Mouse (Mus musculus) neural tube, embryonic 11.5 days (tissue): ENCODE data around the gene Trpm4. TPM values are rescaled to one million over a fixed set of nuclear protein-coding genes. Genes with fewer than 3 reads are reported as not detected.
A peak's percentile ranks its signal among the peaks of the same experiment; 100 is the strongest.

Experiments
- ATAC-seq: fragments of 200-750 bp; cut with Nextera tagmentation; 2 replicates; pipeline ENCODE4 v1.8.0; 2017; ENCODE audit warnings: moderate number of reproducible peaks, mild to moderate bottlenecking, moderate TSS enrichment, moderate library complexity; ENCODE audit not compliant: insufficient read depth, low FRiP score, low TSS enrichment
- DNase-seq: peaks from one replicate; pipeline ENCODE4 v3.0.0-alpha.2; 2015; ENCODE audit warnings: low spot score
- H3K27ac ChIP-seq: fragments of 300-500 bp; sonication (generic); 2 replicates; pipeline ENCODE4 v1.5.1; 2014; ENCODE audit warnings: low read depth, mild to moderate bottlenecking, low read length
- H3K27me3 ChIP-seq: fragments of 300-500 bp; sonication (generic); 2 replicates; pipeline ENCODE4 v1.6.1; 2014; ENCODE audit warnings: mild to moderate bottlenecking, low read length, mixed read lengths; ENCODE audit not compliant: control insufficient read depth, insufficient read depth
- H3K36me3 ChIP-seq: fragments of 300-500 bp; sonication (generic); 2 replicates; pipeline ENCODE4 v1.6.1; 2014; ENCODE audit warnings: mild to moderate bottlenecking, low read length, moderate library complexity, mixed read lengths; ENCODE audit not compliant: control insufficient read depth, insufficient read depth
- H3K4me1 ChIP-seq: fragments of 300-500 bp; sonication (generic); 2 replicates; pipeline ENCODE4 v1.6.1; 2014; ENCODE audit warnings: low read length, mixed read lengths; ENCODE audit not compliant: control insufficient read depth, insufficient read depth
- H3K4me2 ChIP-seq: fragments of 300-500 bp; sonication (generic); 2 replicates; pipeline ENCODE4 v1.6.1; 2014; ENCODE audit warnings: low read depth, mild to moderate bottlenecking, moderate library complexity
- H3K4me3 ChIP-seq: fragments of 300-500 bp; sonication (generic); 2 replicates; pipeline ENCODE4 v1.5.1; 2014; ENCODE audit warnings: low read depth, low read length
- H3K9ac ChIP-seq: fragments of 300-500 bp; sonication (generic); 2 replicates; pipeline ENCODE4 v1.6.1; 2014; ENCODE audit warnings: mild to moderate bottlenecking, low read length
- H3K9me3 ChIP-seq: fragments of 300-500 bp; sonication (generic); 2 replicates; pipeline ENCODE4 v1.6.1; 2016; ENCODE audit warnings: low read length; ENCODE audit not compliant: control insufficient read depth
- WGBS: fragments of 180-500 bp; shearing (Covaris S2); extraction: QIAGEN DNeasy Blood & Tissue Kit; methylation state at CpG from one replicate; pipeline ENCODE4 v1.1.7; 2014; 5-methylcytosine and 5-hydroxymethylcytosine counted together
- polyA plus RNA-seq: library from polyadenylated mRNA; unstranded; fragments of >200 nt; fragmentation: Nextera tagmentation; extraction: Ambion mirVana; gene quantifications from 2 replicates; pipeline ENCODE4 v1.2.1, GENCODE M21; 2014

The Trpm4 gene
- polyA plus RNA-seq, result 6.5 and 8.6 TPM in 2 replicates

DNA sequence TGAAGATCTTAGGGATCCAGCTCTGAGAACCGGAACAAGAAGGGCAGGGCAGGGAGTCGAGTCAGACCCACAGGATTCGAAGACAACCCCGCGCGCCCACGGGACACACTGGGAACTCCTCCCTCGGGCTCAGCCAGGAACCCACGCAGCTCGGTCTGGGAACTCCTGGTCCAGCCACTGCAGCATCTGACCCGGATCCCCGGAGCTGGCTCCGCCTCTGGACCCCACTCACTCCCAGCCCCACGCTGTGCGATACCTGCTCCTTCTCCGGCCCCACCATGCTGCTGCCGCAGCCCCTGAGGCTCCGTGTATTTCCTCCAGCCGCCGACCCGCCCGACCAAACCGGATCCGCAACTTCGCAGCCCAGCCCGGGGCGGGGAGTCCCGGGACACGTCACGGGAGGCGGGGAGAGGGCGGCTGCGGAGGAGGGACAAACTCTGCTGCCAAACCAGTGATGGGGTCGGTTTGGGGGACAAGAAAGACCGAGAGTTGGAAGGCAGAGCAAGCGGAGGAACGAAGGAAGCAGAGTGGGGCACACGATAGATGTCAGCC lies at the start of gene Trpm4:
Trpm4 (minus strand) TSS at position 350 of the 552 bp plus-strand sequence.
- Histone ChIP-seq H3K36me3 (no peaks in the 10 kb centered on the region; the same call in 1 of the 2 replicates), H3K4me3 (peak within 1 kb of the TSS; percentile 44), H3K27me3 (peaks cover 6% of the 10 kb centered on the region; the same call in 1 of the 2 replicates), H3K27ac (no peak within 1 kb of the TSS), H3K4me1 (peaks cover 11% of the 10 kb centered on the region), H3K4me2 (peak within 1 kb of the TSS; percentile 76), H3K9ac (peak within 1 kb of the TSS; percentile 64), H3K9me3 (no peaks in the 10 kb centered on the region)
- peak; percentile 57 for ATAC-seq
- WGBS, result under 1% methylated on average over 38 of the region's 38 CpGs
- peak; percentile 84 for DNase-seq

GRCm38 (mm10) chr7:45376057-45376456 lies 42.5 kb upstream of the Trpm4 start:
- WGBS, result 94% methylated on average over 1 of the region's 1 CpGs
- no peak overlapping the region for H3K4me3 ChIP-seq
- H3K4me1 ChIP-seq, result 0 out of 2 replicates have a peak, but pooled peaks cover 2% of the 10 kb centered on the region
- DNase-seq, result no peak
- no peak overlapping the region for H3K27ac ChIP-seq
- H3K36me3 ChIP-seq, result peaks cover 48% of the 10 kb centered on the region
- no peak overlapping the region for H3K4me2 ChIP-seq
- no peak overlapping the region for H3K9ac ChIP-seq
- ATAC-seq, result no peak
- H3K9me3 ChIP-seq, result no peaks in the 10 kb centered on the region
- no peaks in the 10 kb centered on the region for H3K27me3 ChIP-seq

- H3K4me2 ChIP-seq, result no peak overlapping the region
- peaks cover 36% of the 10 kb centered on the region for H3K36me3 ChIP-seq
- ATAC-seq (no peak), DNase-seq (no peak)
- peaks cover 11% of the 10 kb centered on the region for H3K4me1 ChIP-seq
- H3K27me3 ChIP-seq, result peaks cover 6% of the 10 kb centered on the region; the same call in 1 of the 2 replicates
- H3K27ac ChIP-seq, result no peak overlapping the region
- H3K9me3 ChIP-seq, result no peaks in the 10 kb centered on the region
- H3K4me3 ChIP-seq, result no peak overlapping the region
- 96% methylated on average over 8 of the region's 8 CpGs for WGBS
- no peak overlapping the region for H3K9ac ChIP-seq
Observed at GRCm38 (mm10) chr7:45374620-45375019, 41.0 kb upstream of the Trpm4 start.

DNA sequence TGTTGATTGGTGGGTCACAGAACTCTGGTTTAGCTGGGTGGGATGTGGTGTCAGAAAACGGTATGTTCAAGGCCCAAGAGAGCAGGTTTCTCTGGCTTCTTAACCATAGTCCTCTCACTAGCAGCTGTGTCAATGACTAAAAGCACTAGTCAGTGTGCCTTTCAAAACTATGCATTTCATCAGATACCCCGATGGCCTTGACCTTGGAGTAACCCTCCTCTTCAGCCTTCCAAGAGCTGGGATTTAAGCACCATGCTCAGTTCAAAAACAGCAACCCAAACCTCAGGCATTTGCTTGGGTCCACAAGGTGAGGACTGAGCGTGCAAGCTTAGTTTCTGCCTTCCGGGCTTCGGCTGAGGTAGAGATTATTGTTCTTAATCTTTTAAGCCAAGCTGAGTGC lies 38.8 kb upstream of the Trpm4 start:
- H3K36me3 ChIP-seq, result peaks cover 19% of the 10 kb centered on the region
- H3K4me1 ChIP-seq, result peaks cover 13% of the 10 kb centered on the region
- H3K4me3 ChIP-seq, result no peak overlapping the region
- no peaks in the 10 kb centered on the region for H3K9me3 ChIP-seq
- no peak overlapping the region for H3K9ac ChIP-seq
- H3K27ac ChIP-seq, result no peak overlapping the region
- H3K27me3 ChIP-seq, result peaks cover 17% of the 10 kb centered on the region
- no peak for ATAC-seq
- WGBS, result 88% methylated on average over 5 of the region's 5 CpGs
- no peak overlapping the region for H3K4me2 ChIP-seq
- DNase-seq, result no peak

DNA sequence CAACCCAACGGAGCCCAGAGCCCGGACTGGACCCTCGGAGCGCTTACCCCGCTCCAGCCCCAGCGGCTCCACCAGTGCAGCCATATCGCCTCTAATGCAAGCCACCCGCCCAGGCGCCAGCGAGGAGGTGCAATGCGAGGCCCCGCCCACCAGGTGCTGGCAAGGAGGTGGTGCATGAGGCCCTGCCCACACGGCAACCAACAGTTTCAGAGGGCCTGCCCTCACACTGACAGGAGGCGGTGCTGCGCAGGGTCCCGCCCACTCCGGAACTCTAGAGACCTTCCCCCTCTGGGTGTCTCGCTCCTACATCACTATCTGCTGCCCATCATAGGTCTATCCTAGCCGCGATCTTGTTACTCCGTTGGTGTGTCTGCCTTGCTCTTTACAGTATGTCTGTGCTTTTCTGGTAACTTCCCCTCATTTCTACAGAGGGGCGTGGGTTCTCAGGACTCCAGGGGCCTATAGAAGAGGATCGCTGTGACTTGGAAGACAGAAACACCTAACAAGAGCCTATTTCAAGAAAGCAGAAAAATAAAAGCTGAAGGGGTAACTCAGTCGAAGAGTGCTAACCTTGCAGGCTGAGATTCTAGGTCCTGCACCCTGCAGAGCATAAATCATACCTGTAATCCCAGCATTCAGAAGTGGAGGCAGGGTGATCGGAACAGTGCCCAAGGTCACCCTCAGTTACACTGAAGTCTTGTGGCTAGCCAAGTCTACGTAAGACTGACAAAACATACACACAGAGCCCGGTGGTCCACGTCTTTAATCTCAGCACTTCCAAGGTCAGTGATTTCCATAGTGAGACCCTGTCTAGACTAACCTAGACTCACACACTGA lies 37.1 kb upstream of the Trpm4 start, which contains the start of gene Lin7b:
Lin7b (minus strand) TSS at position 109 of the 837 bp plus-strand sequence.
- peak within 1 kb of the TSS; percentile 85 for H3K4me2 ChIP-seq
- H3K9ac ChIP-seq, result peak within 1 kb of the TSS; percentile 52
- H3K27me3 ChIP-seq, result peaks cover 20% of the 10 kb centered on the region
- peak; percentile 65 for ATAC-seq
- DNase-seq, result peak; percentile 86
- H3K4me1 ChIP-seq, result peaks cover 13% of the 10 kb centered on the region
- 12% methylated on average over 28 of the region's 28 CpGs for WGBS
- peak within 1 kb of the TSS; percentile 43 for H3K4me3 ChIP-seq
- no peaks in the 10 kb centered on the region for H3K9me3 ChIP-seq
- no peak within 1 kb of the TSS for H3K27ac ChIP-seq
- H3K36me3 ChIP-seq, result peaks cover 5% of the 10 kb centered on the region

GRCm38 (mm10) chr7:45369836-45370474 lies 36.4 kb upstream of the Trpm4 start:
- Histone ChIP-seq H3K9ac (peak overlapping the region; percentile 52), H3K4me1 (peaks cover 13% of the 10 kb centered on the region), H3K9me3 (no peaks in the 10 kb centered on the region), H3K27ac (no peak overlapping the region), H3K27me3 (peaks cover 23% of the 10 kb centered on the region), H3K4me2 (peak overlapping the region; percentile 85), H3K36me3 (peaks cover 4% of the 10 kb centered on the region; the same call in 1 of the 2 replicates), H3K4me3 (peak overlapping the region; percentile 43)
- 7% methylated on average over 50 of the region's 52 CpGs for WGBS
- ATAC-seq (no peak), DNase-seq (no peak)

DNA sequence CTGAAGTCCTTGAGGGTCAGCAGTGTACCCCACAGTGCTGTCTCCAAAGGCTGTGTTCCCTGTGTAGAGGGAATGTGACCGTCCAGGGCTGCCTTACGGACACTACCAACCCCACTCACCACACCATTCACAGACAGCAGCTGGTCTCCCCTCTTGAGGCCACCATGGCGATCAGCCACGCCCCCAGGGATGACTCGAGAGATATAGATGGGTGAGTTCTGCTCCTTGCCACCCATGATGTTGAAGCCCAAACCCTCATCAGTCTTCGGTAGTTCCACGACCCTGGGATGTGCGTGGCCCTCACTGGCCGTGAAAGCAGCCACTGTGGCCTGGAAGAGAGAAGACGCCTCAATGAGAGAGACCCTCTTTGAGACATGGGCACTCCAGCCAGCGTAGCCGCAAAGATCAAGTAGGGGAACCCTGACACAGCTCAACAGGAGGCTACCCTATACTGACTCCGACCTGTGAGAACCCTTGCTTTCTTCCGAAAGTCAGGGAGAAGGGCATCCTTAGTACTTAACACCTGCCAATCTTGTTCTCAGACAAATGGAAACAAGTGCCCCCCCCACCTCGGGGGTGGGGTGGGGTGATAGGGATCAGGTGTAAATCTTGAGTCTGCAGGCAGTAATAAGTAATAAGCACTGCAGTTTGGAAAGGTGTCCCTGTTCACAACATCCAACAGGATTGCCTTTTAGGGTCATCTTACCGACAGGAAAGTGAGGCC lies 35.6 kb upstream of the Trpm4 start:
- peaks cover 4% of the 10 kb centered on the region; the same call in 1 of the 2 replicates for H3K36me3 ChIP-seq
- H3K27me3 ChIP-seq, result peaks cover 23% of the 10 kb centered on the region
- peaks cover 13% of the 10 kb centered on the region for H3K4me1 ChIP-seq
- no peak overlapping the region for H3K9ac ChIP-seq
- peak overlapping the region; percentile 43; the same call in 1 of the 2 replicates for H3K4me3 ChIP-seq
- no peaks in the 10 kb centered on the region for H3K9me3 ChIP-seq
- H3K4me2 ChIP-seq, result peak overlapping the region; percentile 85
- ATAC-seq, result no peak
- 71% methylated on average over 16 of the region's 16 CpGs for WGBS
- DNase-seq, result no peak
- no peak overlapping the region for H3K27ac ChIP-seq

DNA sequence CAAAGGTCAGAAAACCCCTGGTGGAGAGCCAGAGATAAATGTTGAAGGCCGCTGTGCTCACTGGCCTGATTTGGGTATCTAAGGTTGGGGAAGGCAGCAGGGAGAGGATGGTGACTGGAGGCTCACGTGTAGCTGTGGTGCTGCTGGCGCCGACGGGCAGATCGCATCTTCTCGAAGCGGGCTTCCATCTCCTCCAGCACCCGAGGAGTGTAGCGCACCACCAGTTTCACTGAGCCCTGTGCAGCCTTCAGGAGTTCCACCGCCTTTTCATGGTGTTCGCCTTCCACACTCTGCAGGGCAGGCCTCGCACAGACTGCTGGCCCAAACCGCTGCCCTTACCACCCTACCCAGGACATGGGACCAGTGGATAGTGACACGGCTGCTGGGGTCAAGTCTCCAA lies 34.6 kb upstream of the Trpm4 start:
- no peaks in the 10 kb centered on the region for H3K36me3 ChIP-seq
- DNase-seq, result no peak
- H3K4me2 ChIP-seq, result peak overlapping the region; percentile 85
- H3K27me3 ChIP-seq, result peaks cover 23% of the 10 kb centered on the region
- ATAC-seq, result no peak
- H3K9me3 ChIP-seq, result no peaks in the 10 kb centered on the region
- WGBS, result 77% methylated on average over 15 of the region's 15 CpGs
- H3K4me1 ChIP-seq, result peaks cover 13% of the 10 kb centered on the region
- no peak overlapping the region for H3K27ac ChIP-seq
- H3K4me3 ChIP-seq, result peak overlapping the region; percentile 81
- H3K9ac ChIP-seq, result no peak overlapping the region
